21 mouse cellular contexts compared by ENCODE assay signal in genomic region chr8:74860449-74860848, GRCm38 (mm10). TPM values are rescaled to one million over a fixed set of nuclear protein-coding genes. Genes with fewer than 3 reads are reported as not detected.
DNase-seq lines count a peak whose midpoint lies in the region; ATAC-seq lines count a peak whose summit lies in the region.
"Had no signal": no experiment of that assay in that cellular context is flagged by ENCODE, and none has a peak within 500 bp of the region (broad histone marks: within the 10 kb centered on the region; RNA-seq: fewer than 3 reads in every experiment).

No protein-coding gene starts in this region.

- no peaks in the 10 kb centered on the region for H3K4me1 ChIP-seq in heart, embryonic 11.5 days (ENCODE audit: control insufficient read depth, insufficient read depth, low read length)
- H3K4me1 ChIP-seq in neural tube, embryonic 11.5 days (ENCODE audit: control insufficient read depth, insufficient read depth, low read length): no peaks in the 10 kb centered on the region
- H3K4me1 ChIP-seq in neural tube, embryonic 15.5 days: peaks cover 7% of the 10 kb centered on the region; the same call in 1 of the 2 replicates
- no peaks in the 10 kb centered on the region for H3K4me1 ChIP-seq in hindbrain, embryonic 16.5 days (ENCODE audit: control insufficient read depth, insufficient read depth, low read depth, low read length)
- H3K4me1 ChIP-seq: heart, embryonic 10.5 days; limb, embryonic 15.5 days had no signal

- H3K9ac ChIP-seq in heart, embryonic 11.5 days (ENCODE audit: low read depth, low read length): no peak overlapping the region
- no peak overlapping the region for H3K9ac ChIP-seq in neural tube, embryonic 11.5 days (ENCODE audit: low read length)
- no peak overlapping the region for H3K9ac ChIP-seq in neural tube, embryonic 15.5 days (replicated peaks)
- H3K9ac ChIP-seq in hindbrain, embryonic 16.5 days (ENCODE audit: low read depth, low read length): no peak overlapping the region
- H3K9ac ChIP-seq: limb, embryonic 15.5 days; liver, postnatal 0 days had no signal

- no peak overlapping the region for H3K4me2 ChIP-seq in heart, embryonic 11.5 days
- no peak overlapping the region for H3K4me2 ChIP-seq in neural tube, embryonic 11.5 days (ENCODE audit: low read depth)
- H3K4me2 ChIP-seq in neural tube, embryonic 15.5 days: no peak overlapping the region
- H3K4me2 ChIP-seq in hindbrain, embryonic 16.5 days (ENCODE audit: low read length): no peak overlapping the region
- H3K4me2 ChIP-seq: limb, embryonic 15.5 days had no signal

- H3K36me3 ChIP-seq in heart, embryonic 11.5 days (ENCODE audit: control insufficient read depth, insufficient read depth, low read length): no peaks in the 10 kb centered on the region
- H3K36me3 ChIP-seq in neural tube, embryonic 11.5 days (ENCODE audit: control insufficient read depth, insufficient read depth, low read length): no peaks in the 10 kb centered on the region
- no peaks in the 10 kb centered on the region for H3K36me3 ChIP-seq in neural tube, embryonic 15.5 days
- H3K36me3 ChIP-seq in hindbrain, embryonic 16.5 days (ENCODE audit: control insufficient read depth, insufficient read depth, low read length): no peaks in the 10 kb centered on the region
- H3K36me3 ChIP-seq: heart, embryonic 10.5 days; limb, embryonic 15.5 days had no signal

- H3K27ac ChIP-seq in heart, embryonic 11.5 days (ENCODE audit: low read depth, low read length): no peak overlapping the region
- H3K27ac ChIP-seq in neural tube, embryonic 11.5 days (ENCODE audit: low read depth, low read length): no peak overlapping the region
- H3K27ac ChIP-seq in neural tube, embryonic 15.5 days (replicated peaks): no peak overlapping the region
- H3K27ac ChIP-seq in hindbrain, embryonic 16.5 days (ENCODE audit: low read depth, low read length): no peak overlapping the region
- H3K27ac ChIP-seq: heart, embryonic 10.5 days; limb, embryonic 15.5 days had no signal

- no peaks in the 10 kb centered on the region for H3K27me3 ChIP-seq in heart, embryonic 11.5 days (ENCODE audit: control insufficient read depth, insufficient read depth, low read length)
- no peaks in the 10 kb centered on the region for H3K27me3 ChIP-seq in neural tube, embryonic 11.5 days (ENCODE audit: control insufficient read depth, insufficient read depth, low read length)
- no peaks in the 10 kb centered on the region for H3K27me3 ChIP-seq in neural tube, embryonic 15.5 days (replicated peaks)
- no peaks in the 10 kb centered on the region for H3K27me3 ChIP-seq in hindbrain, embryonic 16.5 days (replicated peaks; ENCODE audit: control insufficient read depth, insufficient read depth, low read length)
- H3K27me3 ChIP-seq: limb, embryonic 15.5 days had no signal

- DNase-seq in heart, postnatal 4 days: peak; percentile 6
- peak; percentile 24 for DNase-seq in neural tube, embryonic 11.5 days (ENCODE audit: low spot score)
- DNase-seq in retina, embryonic 14.5 days (ENCODE audit: low spot score): peak; percentile 33
- no peak for DNase-seq in left cerebral cortex, postnatal 36 days (ENCODE audit: low spot score in 2 of 2)
- DNase-seq: adrenal gland, adult 2 months; cerebellum, adult 9-10 months; gastrocnemius, postnatal 10 days; kidney, adult 9 months; layer of hippocampus, adult 9-11 months; liver, postnatal 0 days; right cerebral cortex, postnatal 14 days; thymus, postnatal 36 days had no signal

- H3K4me3 ChIP-seq in heart, embryonic 11.5 days (ENCODE audit: low read depth, low read length): no peak overlapping the region
- no peak overlapping the region for H3K4me3 ChIP-seq in neural tube, embryonic 11.5 days (ENCODE audit: low read depth, low read length)
- H3K4me3 ChIP-seq in neural tube, embryonic 15.5 days (replicated peaks): no peak overlapping the region
- no peak overlapping the region for H3K4me3 ChIP-seq in hindbrain, embryonic 16.5 days (ENCODE audit: low read length)
- H3K4me3 ChIP-seq: heart, embryonic 10.5 days; limb, embryonic 15.5 days had no signal

- no peaks in the 10 kb centered on the region for H3K9me3 ChIP-seq in heart, embryonic 11.5 days (replicated peaks; ENCODE audit: control insufficient read depth, low read length)
- no peaks in the 10 kb centered on the region for H3K9me3 ChIP-seq in neural tube, embryonic 11.5 days (ENCODE audit: control insufficient read depth, low read length)
- no peaks in the 10 kb centered on the region for H3K9me3 ChIP-seq in neural tube, embryonic 15.5 days (replicated peaks)
- no peaks in the 10 kb centered on the region for H3K9me3 ChIP-seq in hindbrain, embryonic 16.5 days (ENCODE audit: control insufficient read depth, low read length)
- H3K9me3 ChIP-seq: heart, embryonic 10.5 days; limb, embryonic 15.5 days had no signal

- WGBS in heart, embryonic 11.5 days (ENCODE audit: insufficient replicate concordance): 78% methylated on average over 6 of the region's 6 CpGs
- 62% methylated on average over 6 of the region's 6 CpGs for WGBS in neural tube, embryonic 11.5 days
- WGBS in neural tube, embryonic 15.5 days: 50% methylated on average over 6 of the region's 6 CpGs
- 49% methylated on average over 6 of the region's 6 CpGs for WGBS in hindbrain, embryonic 16.5 days

- intact Hi-C loops in left cerebral cortex, postnatal 36 days (cut with DNase I): no loop called here

- ATAC-seq in heart, embryonic 11.5 days (replicated peaks; ENCODE audit: insufficient number of reproducible peaks, low FRiP score, low TSS enrichment): no peak
- 0 out of 2 replicates have a peak, but pooled peaks have one; percentile 48 for ATAC-seq in neural tube, embryonic 11.5 days (ENCODE audit: insufficient read depth, low FRiP score, low TSS enrichment)
- no peak for ATAC-seq in neural tube, embryonic 15.5 days (ENCODE audit: low FRiP score)
- peak; percentile 20; the same call in 1 of the 2 replicates for ATAC-seq in hindbrain, embryonic 16.5 days
- no peak for ATAC-seq in erythroid progenitor cell, adult 5-6 weeks (replicated peaks; ENCODE audit: low FRiP score, poor library complexity, severe bottlenecking)
- ATAC-seq: CD4-positive, CD25-positive, alpha-beta regulatory T cell, adult 4 months; liver, postnatal 0 days had no signal

RNA-seq across cellular contexts. Expression of gene Isx, which starts 12.5 kb away (rescaled TPM):
- total RNA-seq in heart, postnatal 4 days (2021): under 1 TPM in 1 of 2 experiments, not detected in 1; 0.29 TPM
- polyA plus RNA-seq in heart, embryonic 11.5 days (2014; fragmentation: Nextera tagmentation; extraction: Ambion mirVana): not detected in 2 replicates
- polyA plus RNA-seq in neural tube, embryonic 11.5 days (2014; fragmentation: Nextera tagmentation; extraction: Ambion mirVana): not detected in 2 replicates
- 6.0 TPM in 1 of 2 replicates, not detected in the other for polyA plus RNA-seq in neural tube, embryonic 15.5 days (2015; fragmentation: Nextera tagmentation; extraction: Ambion mirVana)
- polyA plus RNA-seq in hindbrain, embryonic 16.5 days (2015; fragmentation: Nextera tagmentation; extraction: Ambion mirVana): not detected in 2 replicates
- not detected in 2 replicates for total RNA-seq in erythroid progenitor cell, adult 5-6 weeks (2015; ENCODE audit: low replicate concordance)
- not detected in 2 replicates for total RNA-seq in erythroid progenitor cell, adult 5-6 weeks (2017; ENCODE audit: low replicate concordance)
- total RNA-seq in left cerebral cortex, postnatal 36 days (2021): under 1 TPM in 1 of 2 experiments, not detected in 1; 0.17 TPM
- total RNA-seq: adrenal gland, adult 2 months; gastrocnemius, postnatal 10 days; hematopoietic stem cell, adult 5-6 weeks; MEL had no signal
- polyA plus RNA-seq: adrenal gland, adult 2 months; CD4-positive, CD25-positive, alpha-beta regulatory T cell, adult 4 months; liver, postnatal 0 days had no signal

Comparison
In these comparisons a context has a peak if more than half of its experiments do, and no peak if none do; other contexts are left out.
1. ATAC-seq: peak in neural tube, embryonic 11.5 days (single experiment) and hindbrain, embryonic 16.5 days (single experiment); none in heart, embryonic 11.5 days (single experiment), neural tube, embryonic 15.5 days (single experiment) and erythroid progenitor cell, adult 5-6 weeks (single experiment).
2. DNase-seq: peak in heart, postnatal 4 days (single experiment), neural tube, embryonic 11.5 days (single experiment) and retina, embryonic 14.5 days (single experiment); none in left cerebral cortex, postnatal 36 days (0 of 2).